Mouse (Mus musculus): Measurements from ENCODE around the gene Zfr2. TPM values are rescaled to one million over a fixed set of nuclear protein-coding genes. Genes with fewer than 3 reads are reported as not detected.

Zfr2 gene
- polyA plus RNA-seq, 1 experiment from 2014 or later, result 4.1 TPM

DNA sequence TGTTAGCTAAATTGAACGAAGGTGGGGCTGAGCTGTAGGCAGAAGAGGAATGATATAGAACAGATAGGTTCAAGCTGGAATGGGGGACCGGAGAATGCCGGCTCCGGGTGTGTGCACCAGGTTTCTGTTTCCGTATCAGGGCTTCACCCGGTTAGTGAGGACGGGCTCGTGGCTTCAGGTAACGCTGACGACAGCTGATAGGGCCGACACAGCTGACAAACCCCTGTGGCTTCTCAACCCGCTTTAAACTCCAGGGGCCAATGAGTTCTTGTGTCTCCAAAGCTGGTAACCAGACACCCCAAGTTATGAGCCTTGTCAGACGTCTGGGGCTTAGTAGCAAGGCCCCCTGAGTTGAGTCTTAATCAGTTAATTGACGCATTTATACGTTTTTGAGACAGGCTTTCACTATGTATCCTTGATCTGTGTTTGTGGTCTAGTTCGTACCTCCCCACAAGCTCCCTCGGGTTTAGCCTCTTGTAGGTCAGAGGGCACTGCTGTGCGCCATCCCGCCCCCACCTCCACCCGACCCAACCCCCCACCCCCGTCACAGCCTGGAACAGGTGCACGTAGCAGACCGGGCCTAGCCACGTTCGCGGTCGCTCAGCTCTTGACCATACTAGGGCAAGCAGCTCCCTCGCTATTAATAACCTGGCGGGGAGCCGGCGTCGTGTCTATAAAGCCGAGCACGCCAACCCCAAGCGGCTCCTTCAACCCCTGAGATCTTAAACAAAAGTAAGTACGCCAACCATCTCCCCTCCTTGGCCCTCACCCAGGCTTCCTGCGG, 38.8 kb upstream of the Zfr2 start:
- Histone ChIP-seq H3K9ac (peak overlapping the region; percentile 97), H3K27ac (replicated peaks) (peak overlapping the region; percentile 99), H3K4me2 (peak overlapping the region; percentile 75), H3K4me3 (peak overlapping the region; percentile 58), H3K36me3 (peaks cover 23% of the 10 kb centered on the region), H3K4me1 (peaks cover 58% of the 10 kb centered on the region), H3K9me3 (no peaks in the 10 kb centered on the region), H3K27me3 (replicated peaks) (peaks cover 44% of the 10 kb centered on the region)
- ATAC-seq (ENCODE audit: extremely low read depth, insufficient number of reproducible peaks, low FRiP score, low TSS enrichment), result peak; percentile 35; the same call in 1 of the 2 replicates
- WGBS, result 7% methylated on average over 37 of the region's 37 CpGs

- Histone ChIP-seq H3K4me1 (peaks cover 69% of the 10 kb centered on the region), H3K36me3 (peaks cover 15% of the 10 kb centered on the region), H3K9me3 (no peaks in the 10 kb centered on the region), H3K27ac (replicated peaks) (peak overlapping the region; percentile 99), H3K4me2 (peak overlapping the region; percentile 75), H3K4me3 (peak overlapping the region; percentile 58), H3K27me3 (replicated peaks) (peaks cover 44% of the 10 kb centered on the region), H3K9ac (peak overlapping the region; percentile 97)
- no peak for ATAC-seq (ENCODE audit: extremely low read depth, insufficient number of reproducible peaks, low FRiP score, low TSS enrichment)
- 34% methylated on average over 4 of the region's 4 CpGs for WGBS
Measured at GRCm38 (mm10) chr10:81195300-81195699, 37.7 kb upstream of the Zfr2 start.

DNA sequence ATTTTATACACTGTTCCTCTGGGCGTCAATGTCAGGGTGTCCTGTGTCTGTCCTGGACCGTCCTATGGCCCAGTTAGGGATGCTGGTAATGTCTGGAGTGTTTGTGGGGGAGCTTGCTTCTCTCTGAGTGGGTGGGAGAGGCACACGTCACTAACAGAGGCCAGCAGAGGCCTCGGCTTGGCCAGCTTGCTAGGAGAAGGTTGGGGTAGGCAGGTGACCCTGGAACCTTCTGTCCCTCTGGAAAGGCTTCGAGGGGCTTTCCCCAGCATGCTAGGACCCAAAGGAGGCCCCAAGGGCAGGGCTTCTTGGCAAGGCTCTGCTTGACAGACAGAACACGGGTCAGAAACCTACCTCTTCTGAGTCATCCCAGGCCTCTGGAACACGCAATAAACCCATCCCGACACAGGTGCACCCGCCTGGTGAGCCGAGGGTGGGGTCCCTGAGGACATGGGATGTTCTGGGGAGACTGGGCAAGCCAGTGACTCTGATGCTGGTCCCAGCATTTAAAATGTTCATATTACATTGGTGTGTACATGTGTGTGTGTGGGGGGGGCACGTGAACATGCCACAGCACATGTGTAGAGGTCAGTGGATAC, 36.4 kb upstream of the Zfr2 start:
- peaks cover 44% of the 10 kb centered on the region for H3K27me3 ChIP-seq (replicated peaks)
- H3K36me3 ChIP-seq, result 0 out of 2 replicates have a peak, but pooled peaks cover 2% of the 10 kb centered on the region
- H3K4me2 ChIP-seq, result peak overlapping the region; percentile 75
- no peak for ATAC-seq (ENCODE audit: extremely low read depth, insufficient number of reproducible peaks, low FRiP score, low TSS enrichment)
- H3K4me3 ChIP-seq, result peak overlapping the region; percentile 58
- 45% methylated on average over 11 of the region's 11 CpGs for WGBS
- H3K9ac ChIP-seq, result peak overlapping the region; percentile 97
- H3K4me1 ChIP-seq, result peaks cover 69% of the 10 kb centered on the region
- no peaks in the 10 kb centered on the region for H3K9me3 ChIP-seq
- H3K27ac ChIP-seq (replicated peaks), result peak overlapping the region; percentile 99

- H3K4me2 ChIP-seq, result peak overlapping the region; percentile 75
- peaks cover 44% of the 10 kb centered on the region for H3K27me3 ChIP-seq (replicated peaks)
- peaks cover 68% of the 10 kb centered on the region for H3K4me1 ChIP-seq
- no peaks in the 10 kb centered on the region for H3K9me3 ChIP-seq
- no peak for ATAC-seq (ENCODE audit: extremely low read depth, insufficient number of reproducible peaks, low FRiP score, low TSS enrichment)
- WGBS, result 20% methylated on average over 6 of the region's 6 CpGs
- peak overlapping the region; percentile 99 for H3K27ac ChIP-seq (replicated peaks)
- H3K4me3 ChIP-seq, result peak overlapping the region; percentile 58
- H3K36me3 ChIP-seq, result no peaks in the 10 kb centered on the region
- peak overlapping the region; percentile 97 for H3K9ac ChIP-seq
Measured at GRCm38 (mm10) chr10:81197305-81197704, 35.6 kb upstream of the Zfr2 start.

DNA sequence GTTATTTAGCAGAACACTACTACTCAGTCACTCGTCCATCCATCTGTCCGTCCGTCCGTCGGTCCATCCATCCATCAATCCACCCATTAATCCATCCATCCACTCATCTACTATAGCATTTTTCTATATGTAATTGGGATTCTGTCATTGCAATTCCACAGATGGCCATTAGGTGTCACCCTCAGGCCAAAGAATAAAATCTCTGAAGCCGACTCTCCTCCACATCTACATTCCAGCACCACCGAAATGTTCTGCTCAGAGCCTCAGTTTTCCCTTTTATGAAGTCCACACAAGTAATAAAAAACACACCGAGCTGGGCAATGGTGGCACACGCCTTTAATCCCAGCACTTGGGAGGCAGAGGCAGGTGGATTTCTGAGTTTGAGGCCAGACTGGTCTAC, 34.7 kb upstream of the Zfr2 start:
- Histone ChIP-seq H3K9ac (peak overlapping the region; percentile 73), H3K36me3 (no peaks in the 10 kb centered on the region), H3K4me1 (peaks cover 71% of the 10 kb centered on the region), H3K4me2 (peak overlapping the region; percentile 75), H3K4me3 (no peak overlapping the region), H3K27me3 (replicated peaks) (peaks cover 44% of the 10 kb centered on the region), H3K9me3 (no peaks in the 10 kb centered on the region), H3K27ac (replicated peaks) (peak overlapping the region; percentile 96)
- WGBS, result 4% methylated on average over 9 of the region's 9 CpGs
- no peak for ATAC-seq (ENCODE audit: extremely low read depth, insufficient number of reproducible peaks, low FRiP score, low TSS enrichment)

DNA sequence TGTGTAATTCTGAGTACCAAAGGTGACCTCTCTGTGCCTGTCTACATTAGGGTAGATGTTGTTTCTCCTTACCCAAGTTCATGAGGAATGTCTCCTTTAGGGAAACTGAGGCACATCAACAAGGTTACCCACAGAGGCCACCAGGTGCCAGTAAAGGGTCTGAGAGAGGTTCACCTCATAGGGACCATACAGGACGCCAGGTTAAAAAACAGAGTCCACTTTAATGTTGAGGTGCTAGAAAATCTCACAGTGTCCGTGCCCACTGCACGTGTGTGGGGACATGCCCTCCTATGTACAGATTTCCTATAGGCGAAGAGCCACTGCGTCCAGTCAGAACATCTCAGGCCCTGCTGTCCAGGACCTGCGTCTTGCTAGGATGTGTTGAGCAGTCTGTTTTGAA, 34.0 kb upstream of the Zfr2 start:
- Histone ChIP-seq H3K9me3 (no peaks in the 10 kb centered on the region), H3K27me3 (replicated peaks) (peaks cover 41% of the 10 kb centered on the region), H3K9ac (peak overlapping the region; percentile 73), H3K4me3 (no peak overlapping the region), H3K4me1 (peaks cover 73% of the 10 kb centered on the region), H3K36me3 (no peaks in the 10 kb centered on the region), H3K27ac (replicated peaks) (peak overlapping the region; percentile 96), H3K4me2 (peak overlapping the region; percentile 15; the same call in 1 of the 2 replicates)
- no peak for ATAC-seq (ENCODE audit: extremely low read depth, insufficient number of reproducible peaks, low FRiP score, low TSS enrichment)
- WGBS, result 75% methylated on average over 6 of the region's 6 CpGs

GRCm38 (mm10) chr10:81200141-81200540, 32.8 kb upstream of the Zfr2 start:
- WGBS, result 72% methylated on average over 13 of the region's 13 CpGs
- Histone ChIP-seq H3K4me1 (peaks cover 74% of the 10 kb centered on the region), H3K27ac (replicated peaks) (peak overlapping the region; percentile 96), H3K27me3 (replicated peaks) (peaks cover 29% of the 10 kb centered on the region), H3K36me3 (no peaks in the 10 kb centered on the region), H3K9ac (peak overlapping the region; percentile 73), H3K4me3 (no peak overlapping the region), H3K9me3 (no peaks in the 10 kb centered on the region), H3K4me2 (peak overlapping the region; percentile 58; the same call in 1 of the 2 replicates)
- ATAC-seq (ENCODE audit: extremely low read depth, insufficient number of reproducible peaks, low FRiP score, low TSS enrichment), result no peak

- Histone ChIP-seq H3K9ac (peak overlapping the region; percentile 73), H3K4me3 (no peak overlapping the region), H3K4me2 (peak overlapping the region; percentile 58), H3K9me3 (no peaks in the 10 kb centered on the region), H3K27ac (replicated peaks) (peak overlapping the region; percentile 96), H3K27me3 (replicated peaks) (peaks cover 23% of the 10 kb centered on the region), H3K4me1 (peaks cover 74% of the 10 kb centered on the region), H3K36me3 (no peaks in the 10 kb centered on the region)
- no peak for ATAC-seq (ENCODE audit: extremely low read depth, insufficient number of reproducible peaks, low FRiP score, low TSS enrichment)
- 62% methylated on average over 20 of the region's 20 CpGs for WGBS
Measured at GRCm38 (mm10) chr10:81200605-81201287, 32.2 kb upstream of the Zfr2 start.

DNA sequence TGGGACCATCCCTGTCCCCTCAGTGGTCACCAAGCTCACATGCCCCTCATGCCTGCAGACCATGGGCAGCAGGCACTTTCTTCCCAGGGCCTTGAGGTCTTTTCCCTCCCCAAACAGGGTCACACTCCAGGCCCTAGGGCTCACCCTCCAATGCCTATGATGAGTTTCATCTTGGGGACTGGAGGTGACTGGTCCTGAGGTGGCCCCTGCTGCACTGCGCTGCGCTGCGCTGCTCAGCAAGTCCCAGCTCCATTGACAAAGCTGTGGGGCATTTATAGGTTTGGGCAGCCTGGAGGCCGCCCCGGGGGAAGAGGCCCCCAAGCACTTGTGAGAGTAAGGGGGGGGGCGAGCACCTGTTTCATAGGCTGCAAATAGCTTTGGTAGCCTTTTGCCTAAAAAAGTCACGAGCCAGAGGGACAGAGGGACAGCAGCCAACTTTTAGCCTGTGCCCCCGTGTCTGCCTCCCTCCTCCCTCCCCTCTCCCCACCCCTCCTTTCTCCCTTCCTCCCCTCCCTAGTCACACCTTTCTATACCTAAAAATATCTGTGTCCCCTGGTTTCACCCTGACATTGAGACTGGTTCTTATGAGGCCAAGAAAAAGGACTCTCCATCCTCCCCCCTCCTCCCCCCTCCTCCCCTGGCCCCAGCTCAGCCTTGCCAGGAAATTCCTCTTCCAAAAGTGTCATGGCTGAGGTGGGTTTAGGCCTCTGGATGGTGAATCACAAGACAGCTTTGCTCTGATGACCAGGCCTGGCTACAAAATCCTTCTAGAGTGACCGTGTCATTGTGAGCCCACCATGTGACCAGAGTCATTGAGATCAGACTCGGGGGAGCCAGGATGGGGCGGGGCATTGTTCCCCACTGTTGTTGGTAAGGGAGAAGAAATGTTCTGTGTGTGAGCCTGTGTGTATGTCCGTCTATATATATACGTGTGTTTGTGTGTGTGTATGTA, 30.9 kb upstream of the Zfr2 start, which contains the start of gene Nmrk2:
Nmrk2 (minus strand) TSS at position 245 of the 952 bp plus-strand sequence.
- no peaks in the 10 kb centered on the region for H3K9me3 ChIP-seq
- H3K4me2 ChIP-seq, result peak within 1 kb of the TSS; percentile 58
- H3K4me1 ChIP-seq, result peaks cover 67% of the 10 kb centered on the region
- peak; percentile 16; the same call in 1 of the 2 replicates for ATAC-seq (ENCODE audit: extremely low read depth, insufficient number of reproducible peaks, low FRiP score, low TSS enrichment)
- no peaks in the 10 kb centered on the region for H3K36me3 ChIP-seq
- H3K4me3 ChIP-seq, result peak within 1 kb of the TSS; percentile 13
- H3K9ac ChIP-seq, result peak within 1 kb of the TSS; percentile 73
- H3K27me3 ChIP-seq (replicated peaks), result peaks cover 10% of the 10 kb centered on the region
- H3K27ac ChIP-seq (replicated peaks), result peak within 1 kb of the TSS; percentile 96
- WGBS, result 38% methylated on average over 13 of the region's 13 CpGs

GRCm38 (mm10) chr10:81202978-81203720, 29.8 kb upstream of the Zfr2 start:
- H3K27ac ChIP-seq (replicated peaks), result peak overlapping the region; percentile 96

More at GRCm38 (mm10) chr10:81202978-81203720, 29.8 kb upstream of the Zfr2 start:
- Histone ChIP-seq H3K4me3 (no peak overlapping the region), H3K9me3 (no peaks in the 10 kb centered on the region), H3K4me1 (peaks cover 59% of the 10 kb centered on the region), H3K36me3 (no peaks in the 10 kb centered on the region), H3K27me3 (replicated peaks) (0 out of 2 replicates have a peak, but pooled peaks cover 5% of the 10 kb centered on the region), H3K4me2 (peak overlapping the region; percentile 30; the same call in 1 of the 2 replicates), H3K9ac (peak overlapping the region; percentile 17; the same call in 1 of the 2 replicates)
- ATAC-seq (ENCODE audit: extremely low read depth, insufficient number of reproducible peaks, low FRiP score, low TSS enrichment), result no peak
- 55% methylated on average over 8 of the region's 8 CpGs for WGBS
